Comparison of ENCODE assay signal across 21 mouse cellular contexts in genomic region chr4:127452081-127452480, GRCm38 (mm10).
DNase-seq lines count a peak whose midpoint lies in the region; ATAC-seq and TF ChIP-seq lines count a peak whose summit lies in the region.
"Had no signal": no experiment of that assay in that cellular context is flagged by ENCODE, and none has a peak within 500 bp of the region (broad histone marks: within the 10 kb centered on the region; RNA-seq: fewer than 3 reads in every experiment).

No protein-coding gene starts in this region.

- no peak overlapping the region for H3K4me3 ChIP-seq in heart, embryonic 12.5 days
- H3K4me3 ChIP-seq in kidney, postnatal 0 days (replicated peaks; ENCODE audit: low read depth, low read length), result no peak overlapping the region
- no peak overlapping the region for H3K4me3 ChIP-seq in liver, adult 2 months (ENCODE audit: insufficient read depth, low read depth, low read length)
- H3K4me3 ChIP-seq in liver, embryonic 11.5 days (ENCODE audit: low read depth, low read length), result no peak overlapping the region

- ATAC-seq in heart, embryonic 12.5 days (ENCODE audit: insufficient number of reproducible peaks, low FRiP score), result no peak
- ATAC-seq in kidney, postnatal 0 days (replicated peaks; ENCODE audit: low FRiP score, low read depth), result no peak
- ATAC-seq in liver, embryonic 11.5 days (replicated peaks; ENCODE audit: low FRiP score), result no peak
- ATAC-seq: activated CD4-positive, CD25-positive, alpha-beta regulatory T cell, adult 4 months; CD4-positive, CD25-positive, alpha-beta regulatory T cell, adult 4 months; Patski had no signal

- DNase-seq in heart, adult 11 months, result peak; percentile 71
- DNase-seq in kidney, postnatal 0 days (ENCODE audit: low spot score), result peak; percentile 3
- DNase-seq in kidney, adult 18-20 months, result no peak
- peak; percentile 82 for DNase-seq in liver, adult 2 months (ENCODE audit: extremely low read depth, low read depth, low spot score)
- DNase-seq in liver, embryonic 11.5 days (ENCODE audit: low spot score), result no peak
- DNase-seq: adrenal gland, adult 2 months; adrenal gland, adult 8-10 months; adrenal gland, postnatal 10 days; adrenal gland, postnatal 14 days; adrenal gland, postnatal 25 days; adrenal gland, postnatal 36 days; B cell, adult 2 months; cerebellum, adult 11 months; cerebellum, adult 11-12 months; cerebellum, adult 18-20 months had no signal

- no peaks in the 10 kb centered on the region for H3K4me1 ChIP-seq in heart, embryonic 12.5 days (replicated peaks)
- no peaks in the 10 kb centered on the region for H3K4me1 ChIP-seq in kidney, postnatal 0 days (replicated peaks; ENCODE audit: insufficient read depth, low read length)
- no peaks in the 10 kb centered on the region for H3K4me1 ChIP-seq in liver, adult 2 months (ENCODE audit: control insufficient read depth, insufficient read depth, low read length)
- H3K4me1 ChIP-seq in liver, embryonic 11.5 days (replicated peaks; ENCODE audit: control insufficient read depth, insufficient read depth, low read length), result no peaks in the 10 kb centered on the region

- H3K79me2 ChIP-seq in liver, adult 2 months (ENCODE audit: control insufficient read depth, insufficient read depth, low read length), result no peaks in the 10 kb centered on the region

- no peak for TF ChIP-seq POLR2A in liver, adult 2 months (IDR thresholded peaks at IDR 0.05; ENCODE audit: extremely low read depth, insufficient read depth, low read length)

- TF ChIP-seq CTCF in kidney, postnatal 0 days (IDR thresholded peaks at IDR 0.05; ENCODE audit: low read depth), result no peak
- no peak for TF ChIP-seq CTCF in liver, adult 2 months (IDR thresholded peaks at IDR 0.05; ENCODE audit: low read depth, low read length)

- 75% methylated on average over 8 of the region's 8 CpGs for WGBS in heart, embryonic 12.5 days
- 24% methylated on average over 8 of the region's 8 CpGs for WGBS in kidney, postnatal 0 days
- 36% methylated on average over 8 of the region's 8 CpGs for WGBS in liver, adult 2 months
- 68% methylated on average over 8 of the region's 8 CpGs for WGBS in liver, embryonic 11.5 days

- no peak overlapping the region for H3K4me2 ChIP-seq in heart, embryonic 12.5 days
- H3K4me2 ChIP-seq in kidney, postnatal 0 days (ENCODE audit: low read length), result no peak overlapping the region
- no peak overlapping the region for H3K4me2 ChIP-seq in liver, embryonic 11.5 days

- no peak overlapping the region for H3K9ac ChIP-seq in heart, embryonic 12.5 days
- no peak overlapping the region for H3K9ac ChIP-seq in kidney, postnatal 0 days (ENCODE audit: low read depth, low read length)
- no peak overlapping the region for H3K9ac ChIP-seq in liver, adult 2 months (ENCODE audit: low read depth, low read length)
- H3K9ac ChIP-seq in liver, embryonic 11.5 days (ENCODE audit: low read depth, low read length), result no peak overlapping the region

- H3K27ac ChIP-seq in heart, embryonic 12.5 days (ENCODE audit: poor library complexity, severe bottlenecking), result no peak overlapping the region
- no peak overlapping the region for H3K27ac ChIP-seq in kidney, postnatal 0 days
- H3K27ac ChIP-seq in liver, adult 2 months (replicated peaks; ENCODE audit: insufficient read depth, low read depth, low read length), result no peak overlapping the region
- H3K27ac ChIP-seq in liver, embryonic 11.5 days (ENCODE audit: low read depth, low read length), result no peak overlapping the region

- peaks cover 6% of the 10 kb centered on the region for H3K9me3 ChIP-seq in heart, embryonic 12.5 days (replicated peaks)
- H3K9me3 ChIP-seq in kidney, postnatal 0 days (replicated peaks; ENCODE audit: low read length), result no peaks in the 10 kb centered on the region
- no peaks in the 10 kb centered on the region; the same call in 1 of the 2 replicates for H3K9me3 ChIP-seq in liver, embryonic 11.5 days (ENCODE audit: control insufficient read depth, low read length)

- H3K27me3 ChIP-seq in heart, embryonic 12.5 days (replicated peaks), result no peaks in the 10 kb centered on the region
- H3K27me3 ChIP-seq in kidney, postnatal 0 days (ENCODE audit: insufficient read depth, low read length), result no peaks in the 10 kb centered on the region
- H3K27me3 ChIP-seq in liver, adult 2 months (ENCODE audit: control insufficient read depth, insufficient read depth, low read length), result no peaks in the 10 kb centered on the region
- no peaks in the 10 kb centered on the region for H3K27me3 ChIP-seq in liver, embryonic 11.5 days (replicated peaks; ENCODE audit: control insufficient read depth, insufficient read depth, low read length)
- H3K27me3 ChIP-seq: CH12.LX, Patski had no signal

- H3K36me3 ChIP-seq in heart, embryonic 12.5 days, result no peaks in the 10 kb centered on the region
- no peaks in the 10 kb centered on the region for H3K36me3 ChIP-seq in kidney, postnatal 0 days (ENCODE audit: insufficient read depth, low read length)
- H3K36me3 ChIP-seq in liver, adult 2 months (ENCODE audit: control insufficient read depth, insufficient read depth, low read length), result no peaks in the 10 kb centered on the region
- no peaks in the 10 kb centered on the region for H3K36me3 ChIP-seq in liver, embryonic 11.5 days (ENCODE audit: control insufficient read depth, insufficient read depth, low read length)
- H3K36me3 ChIP-seq: G1E had no signal

Comparison
In these comparisons a context has a peak if more than half of its experiments do, and no peak if none do; other contexts are left out.
1. DNase-seq: peak in heart, adult 11 months (single experiment), kidney, postnatal 0 days (single experiment) and liver, adult 2 months (single experiment); none in kidney, adult 18-20 months (single experiment) and liver, embryonic 11.5 days (single experiment).